Mouse (Mus musculus) ZHBTc4 (cell line): ENCODE data around the gene Chrm1.

Experiments used
- DNase-seq: peaks from one replicate; pipeline ENCODE4 v3.0.0-alpha.2; 2011; ENCODE audit warnings: low read depth, low spot score

Gene Chrm1

GRCm38 (mm10) chr19:8683627-8684026, 20.0 kb downstream of the Chrm1 start:
- DNase-seq = no peak

- DNase-seq = no peak
Measured at GRCm38 (mm10) chr19:8691871-8692539, 28.4 kb downstream of the Chrm1 start.

GRCm38 (mm10) chr19:8692740-8693139, 29.2 kb downstream of the Chrm1 start:
- DNase-seq = no peak

- DNase-seq = peak; percentile 89
Measured at GRCm38 (mm10) chr19:8695330-8695729, 31.7 kb downstream of the Chrm1 start.

GRCm38 (mm10) chr19:8699652-8700051, 36.1 kb downstream of the Chrm1 start:
- DNase-seq = no peak

- DNase-seq = peak; percentile 58
Measured at GRCm38 (mm10) chr19:8702458-8702857, 38.9 kb downstream of the Chrm1 start.

GRCm38 (mm10) chr19:8703571-8703970, 40.0 kb downstream of the Chrm1 start:
- no peak for DNase-seq

- no peak for DNase-seq
Measured at GRCm38 (mm10) chr19:8705026-8705708, 41.6 kb downstream of the Chrm1 start.

GRCm38 (mm10) chr19:8706132-8706667, 42.6 kb downstream of the Chrm1 start:
- no peak for DNase-seq

GRCm38 (mm10) chr19:8706930-8707329, 43.3 kb downstream of the Chrm1 start:
- DNase-seq = no peak

- no peak for DNase-seq
Measured at GRCm38 (mm10) chr19:8708954-8709353, 45.4 kb downstream of the Chrm1 start.

GRCm38 (mm10) chr19:8710057-8710456, 46.5 kb downstream of the Chrm1 start:
- DNase-seq = no peak

GRCm38 (mm10) chr19:8711506-8711905, 47.9 kb downstream of the Chrm1 start:
- DNase-seq = no peak

GRCm38 (mm10) chr19:8711949-8712869, 48.6 kb downstream of the Chrm1 start:
- DNase-seq = no peak

- DNase-seq = peak; percentile 98
Measured at GRCm38 (mm10) chr19:8712870-8713305, 49.3 kb downstream of the Chrm1 start.

- peak; percentile 96 for DNase-seq
Measured at GRCm38 (mm10) chr19:8713306-8713996, 49.9 kb downstream of the Chrm1 start.

GRCm38 (mm10) chr19:8713997-8714652, 50.5 kb downstream of the Chrm1 start:
- DNase-seq = no peak

GRCm38 (mm10) chr19:8714653-8715481, 51.3 kb downstream of the Chrm1 start:
- no peak for DNase-seq

- peak; percentile 91 for DNase-seq
Measured at GRCm38 (mm10) chr19:8715868-8716766, 52.5 kb downstream of the Chrm1 start.
